Comparison of ENCODE assay signal across 8 mouse cellular contexts in the genomic region with DNA sequence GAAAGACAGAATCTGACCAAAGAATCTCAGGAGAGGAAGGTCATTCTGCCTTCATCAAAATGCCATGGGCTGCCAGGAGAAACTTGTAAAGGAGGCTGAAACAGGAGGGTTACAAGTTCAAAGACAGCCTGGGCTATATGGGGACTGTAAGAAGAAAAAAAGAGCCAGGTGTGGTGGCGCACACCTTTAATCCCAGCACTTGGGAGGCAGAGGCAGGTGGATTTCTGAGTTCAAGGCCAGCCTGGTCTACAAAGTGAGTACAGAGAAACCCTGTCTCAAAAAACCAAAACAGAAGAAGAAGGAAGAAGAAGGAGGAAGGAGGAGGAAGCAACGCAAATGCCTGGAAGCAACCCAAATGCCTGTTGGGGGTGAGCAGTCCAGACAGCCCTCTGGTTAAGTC. TPM values are rescaled to one million over a fixed set of nuclear protein-coding genes. Genes with fewer than 3 reads are reported as not detected.
DNase-seq lines count a peak whose midpoint lies in the region; ATAC-seq and TF ChIP-seq lines count a peak whose summit lies in the region.

A gene (plus strand): TSS at position 301 of the 400 bp plus-strand sequence.

- H3K4me1 ChIP-seq in spleen, adult 2 months (ENCODE audit: control insufficient read depth, insufficient read depth, insufficient read length), result peaks cover 4% of the 10 kb centered on the region; the same call in 1 of the 2 replicates
- peaks cover 10% of the 10 kb centered on the region for H3K4me1 ChIP-seq in forebrain, embryonic 10.5 days
- no peaks in the 10 kb centered on the region for H3K4me1 ChIP-seq in liver, embryonic 11.5 days (replicated peaks; ENCODE audit: control insufficient read depth, insufficient read depth, low read length)
- H3K4me1 ChIP-seq in stomach, embryonic 16.5 days (ENCODE audit: control insufficient read depth, insufficient read depth, low read length), result no peaks in the 10 kb centered on the region

- H3K9me3 ChIP-seq in forebrain, embryonic 10.5 days, result no peaks in the 10 kb centered on the region
- H3K9me3 ChIP-seq in liver, embryonic 11.5 days (ENCODE audit: control insufficient read depth, low read length), result no peaks in the 10 kb centered on the region
- no peaks in the 10 kb centered on the region for H3K9me3 ChIP-seq in stomach, embryonic 16.5 days (replicated peaks; ENCODE audit: control insufficient read depth, low read length)

- H3K27me3 ChIP-seq in spleen, adult 2 months (ENCODE audit: control insufficient read depth, insufficient read depth, low read length), result no peaks in the 10 kb centered on the region
- peaks cover 16% of the 10 kb centered on the region for H3K27me3 ChIP-seq in forebrain, embryonic 10.5 days (ENCODE audit: poor library complexity, severe bottlenecking)
- H3K27me3 ChIP-seq in liver, embryonic 11.5 days (replicated peaks; ENCODE audit: control insufficient read depth, insufficient read depth, low read length), result peaks cover 6% of the 10 kb centered on the region; the same call in 1 of the 2 replicates
- H3K27me3 ChIP-seq in stomach, embryonic 16.5 days (ENCODE audit: control insufficient read depth, insufficient read depth, low read length), result no peaks in the 10 kb centered on the region

- ATAC-seq in hematopoietic stem cell, adult 5-6 weeks (replicated peaks in 1 of 2; ENCODE audit: insufficient read depth in 1 of 2, low FRiP score in 2 of 2, low TSS enrichment in 1 of 2, low read depth in 1 of 2, poor library complexity in 2 of 2, severe bottlenecking in 2 of 2), result peak in 1 of 2 experiments; percentile 44; a peak in 2 of 4 replicates
- no peak for ATAC-seq in liver, embryonic 11.5 days (replicated peaks; ENCODE audit: low FRiP score)
- ATAC-seq in stomach, embryonic 16.5 days (ENCODE audit: insufficient read depth, low FRiP score), result no peak

- peak within 1 kb of the TSS; percentile 26; the same call in 1 of the 2 replicates for H3K9ac ChIP-seq in liver, embryonic 11.5 days (ENCODE audit: low read depth, low read length)
- peak within 1 kb of the TSS; percentile 80 for H3K9ac ChIP-seq in stomach, embryonic 16.5 days (ENCODE audit: low read length)

- peak within 1 kb of the TSS; percentile 96 for H3K27ac ChIP-seq in spleen, adult 2 months (ENCODE audit: insufficient read depth, low read length)
- peak within 1 kb of the TSS; percentile 68 for H3K27ac ChIP-seq in forebrain, embryonic 10.5 days
- no peak within 1 kb of the TSS; the same call in 1 of the 2 replicates for H3K27ac ChIP-seq in liver, embryonic 11.5 days (ENCODE audit: low read depth, low read length)
- H3K27ac ChIP-seq in stomach, embryonic 16.5 days (ENCODE audit: low read length), result peak within 1 kb of the TSS; percentile 55

- TF ChIP-seq POLR2A in spleen, adult 2 months (IDR thresholded peaks at IDR 0.05; ENCODE audit: low read depth, low read length), result no peak

- no peaks in the 10 kb centered on the region for H3K36me3 ChIP-seq in spleen, adult 2 months (ENCODE audit: control insufficient read depth, insufficient read depth, low read length)
- no peaks in the 10 kb centered on the region for H3K36me3 ChIP-seq in forebrain, embryonic 10.5 days (replicated peaks)
- no peaks in the 10 kb centered on the region for H3K36me3 ChIP-seq in liver, embryonic 11.5 days (ENCODE audit: control insufficient read depth, insufficient read depth, low read length)
- no peaks in the 10 kb centered on the region for H3K36me3 ChIP-seq in stomach, embryonic 16.5 days (ENCODE audit: control insufficient read depth, insufficient read depth, low read length)

- DNase-seq in spleen, adult 2 months (ENCODE audit: low read depth in 1 of 2, low spot score in 2 of 2), result no peak
- DNase-seq in spleen, postnatal 36 days (ENCODE audit: low spot score in 2 of 2), result no peak
- no peak for DNase-seq in forebrain, embryonic 10.5 days (ENCODE audit: extremely low spot score, low spot score)
- DNase-seq in liver, embryonic 11.5 days (ENCODE audit: low spot score), result no peak
- no peak for DNase-seq in Muller cell, postnatal 12 days (ENCODE audit: inconsistent ontology term)
- DNase-seq in kidney, postnatal 4 days, result no peak

- TF ChIP-seq CTCF in spleen, adult 2 months (IDR thresholded peaks at IDR 0.05; ENCODE audit: extremely low read depth, insufficient read depth, insufficient read length, insufficient replicate concordance), result no peak

- WGBS in spleen, adult 2 months, result 58% methylated on average over 2 of the region's 2 CpGs
- 91% methylated on average over 2 of the region's 2 CpGs for WGBS in forebrain, embryonic 10.5 days
- WGBS in liver, embryonic 11.5 days, result 81% methylated on average over 2 of the region's 2 CpGs
- WGBS in stomach, embryonic 16.5 days, result 72% methylated on average over 2 of the region's 2 CpGs

- peak within 1 kb of the TSS; percentile 94 for H3K4me3 ChIP-seq in spleen, adult 2 months (ENCODE audit: extremely low read depth, insufficient read depth, insufficient read length)
- H3K4me3 ChIP-seq in forebrain, embryonic 10.5 days, result peak within 1 kb of the TSS; percentile 61
- peak within 1 kb of the TSS; percentile 45 for H3K4me3 ChIP-seq in liver, embryonic 11.5 days (ENCODE audit: low read depth, low read length)
- peak within 1 kb of the TSS; percentile 63 for H3K4me3 ChIP-seq in stomach, embryonic 16.5 days (replicated peaks; ENCODE audit: low read length)

- peak within 1 kb of the TSS; percentile 75 for H3K4me2 ChIP-seq in liver, embryonic 11.5 days
- peak within 1 kb of the TSS; percentile 89 for H3K4me2 ChIP-seq in stomach, embryonic 16.5 days (ENCODE audit: low read depth, low read length)

RNA-seq across cellular contexts. Expression of the gene that starts here (rescaled TPM):
- 65.0 and 65.9 TPM in 2 replicates for polyA plus RNA-seq in spleen, adult 2 months (2012; rRNA removed)
- 6.0 TPM in 2 replicates for polyA plus RNA-seq in forebrain, embryonic 10.5 days (2016; fragmentation: Nextera tagmentation; extraction: Ambion mirVana)
- 11.7 and 24.2 TPM in 2 replicates for total RNA-seq in hematopoietic stem cell, adult 5-6 weeks (2017)
- 19.1 and 22.7 TPM in 2 replicates for polyA plus RNA-seq in liver, embryonic 11.5 days (2014; fragmentation: Nextera tagmentation; extraction: Ambion mirVana)
- 100 and 121 TPM in 2 replicates for polyA plus RNA-seq in stomach, embryonic 16.5 days (2015; fragmentation: Nextera tagmentation; extraction: Ambion mirVana)
